Mouse (Mus musculus) limb, embryonic 10.5 days (tissue): ENCODE measurements around the gene Oog3. TPM values are rescaled to one million over a fixed set of nuclear protein-coding genes. Genes with fewer than 3 reads are reported as not detected.

Experiments
- DNase-seq: peaks from one replicate; pipeline ENCODE4 v3.0.0-alpha.2; 2017; ENCODE audit warnings: low spot score
- H3K27ac ChIP-seq: fragments of 300-500 bp; sonication (generic); 2 replicates; pipeline ENCODE4 v1.5.1; 2016; ENCODE audit warnings: mild to moderate bottlenecking
- H3K27me3 ChIP-seq: fragments of 300-500 bp; sonication (generic); 2 replicates; pipeline ENCODE4 v1.6.1; 2016; ENCODE audit warnings: low read depth, mild to moderate bottlenecking; ENCODE audit not compliant: poor library complexity, severe bottlenecking
- H3K36me3 ChIP-seq: fragments of 300-500 bp; sonication (generic); 2 replicates; pipeline ENCODE4 v1.6.1; 2016; ENCODE audit warnings: mild to moderate bottlenecking, moderate library complexity
- H3K4me1 ChIP-seq: fragments of 300-500 bp; sonication (generic); 2 replicates; pipeline ENCODE4 v1.6.1; 2016
- H3K4me3 ChIP-seq: fragments of 300-500 bp; sonication (generic); 2 replicates; pipeline ENCODE4 v1.5.1; 2016; ENCODE audit warnings: mild to moderate bottlenecking, moderate library complexity
- H3K9me3 ChIP-seq: fragments of 300-500 bp; sonication (generic); replicated peaks from 2 replicates; pipeline ENCODE4 v1.6.1; 2016; ENCODE audit warnings: mild to moderate bottlenecking
- WGBS: fragments of 180-500 bp; shearing (Covaris S2); methylation state at CpG from one replicate; pipeline ENCODE4 v1.1.7; 2016; 5-methylcytosine and 5-hydroxymethylcytosine counted together
- polyA plus RNA-seq: library from polyadenylated mRNA; unstranded; fragments of >200 nt; fragmentation: Nextera tagmentation; extraction: Ambion mirVana; gene quantifications from 2 replicates; pipeline ENCODE4 v1.2.1, GENCODE M21; 2016

Gene Oog3
- not detected in 2 replicates for polyA plus RNA-seq

DNA sequence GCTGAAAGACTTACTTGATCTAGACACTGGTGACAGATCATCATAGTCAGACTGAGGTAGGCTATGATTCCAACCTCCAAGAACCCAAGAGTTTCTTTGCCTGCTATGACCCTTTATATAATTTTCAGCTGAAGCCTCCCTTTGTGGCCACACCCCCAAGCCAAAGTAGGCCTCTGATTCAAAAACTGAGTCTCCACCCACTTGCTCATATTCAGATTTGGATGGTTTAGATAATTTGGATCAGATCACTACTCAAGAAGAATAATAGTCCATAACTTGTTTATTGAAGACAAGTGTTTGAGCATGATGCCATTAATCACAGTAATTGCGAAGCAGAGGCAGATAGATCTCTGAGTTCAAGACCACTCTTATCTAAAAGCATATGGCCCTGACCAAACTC is at the start of gene Oog3:
TSS of gene Oog3 (minus strand) at position 101 of the 400 bp plus-strand sequence.
- no peak within 1 kb of the TSS for H3K27ac ChIP-seq
- H3K4me3 ChIP-seq: no peak within 1 kb of the TSS
- H3K36me3 ChIP-seq: no peaks in the 10 kb centered on the region
- no peaks in the 10 kb centered on the region; the same call in 1 of the 2 replicates for H3K9me3 ChIP-seq
- no peaks in the 10 kb centered on the region for H3K4me1 ChIP-seq
- no peaks in the 10 kb centered on the region for H3K27me3 ChIP-seq
- 88% methylated on average over 1 of the region's 1 CpGs for WGBS
- DNase-seq: no peak

DNA sequence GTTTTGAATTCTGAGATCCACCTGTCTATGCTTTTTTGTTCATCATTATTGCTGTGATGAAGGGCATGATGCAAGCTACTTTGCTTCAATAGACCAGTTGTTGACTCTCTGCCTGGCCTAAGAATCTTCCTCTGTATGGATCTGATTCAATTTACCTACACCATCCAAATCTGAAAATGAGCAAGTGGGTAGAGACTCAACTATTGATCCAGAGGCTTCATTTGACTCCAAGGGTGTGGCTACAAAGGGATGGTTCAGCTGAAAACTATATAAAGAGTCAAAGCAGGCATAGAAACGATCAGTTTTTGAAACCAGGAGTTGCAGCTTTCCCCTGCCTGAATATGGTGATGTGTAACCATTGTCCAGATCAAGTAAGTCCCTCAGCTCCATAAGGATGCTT is 28.0 kb upstream of the Oog3 start, which contains the start of gene Oog2:
TSS of gene Oog2 (plus strand) at position 301 of the 400 bp plus-strand sequence.
- Histone ChIP-seq H3K27ac (no peak within 1 kb of the TSS), H3K4me3 (no peak within 1 kb of the TSS), H3K9me3 (peaks cover 4% of the 10 kb centered on the region; the same call in 1 of the 2 replicates), H3K27me3 (no peaks in the 10 kb centered on the region), H3K4me1 (no peaks in the 10 kb centered on the region), H3K36me3 (no peaks in the 10 kb centered on the region)
- DNase-seq: no peak
- WGBS: 49% methylated on average over 1 of the region's 1 CpGs

Other genes starting within 250 kb of the Oog3 start
- gene Pramef25, start 211.6 kb downstream of the Oog3 start, polyA plus RNA-seq: not detected in 2 replicates
- gene Gm13101, start 195.7 kb downstream of the Oog3 start, polyA plus RNA-seq: not detected in 2 replicates
- not detected in 2 replicates for gene Pramef17, start 168.3 kb downstream of the Oog3 start, polyA plus RNA-seq
- not detected in 2 replicates for gene Pramel4, start 103.5 kb downstream of the Oog3 start, polyA plus RNA-seq
- gene Gm13102, start 56.2 kb downstream of the Oog3 start, polyA plus RNA-seq: not detected in 2 replicates
- not detected in 2 replicates for gene Oog2, start 28.1 kb upstream of the Oog3 start, polyA plus RNA-seq
- gene C87977, start 50.7 kb upstream of the Oog3 start, polyA plus RNA-seq: not detected in 2 replicates
- not detected in 2 replicates for gene Pramel5, start 117.8 kb upstream of the Oog3 start, polyA plus RNA-seq
- not detected in 2 replicates for gene Gm13128, start 167.6 kb upstream of the Oog3 start, polyA plus RNA-seq
- gene Gm13119, start 195.3 kb upstream of the Oog3 start, polyA plus RNA-seq: not detected in 2 replicates
- not detected in 2 replicates for gene Pramef20, start 215.3 kb upstream of the Oog3 start, polyA plus RNA-seq
- 0.13 and 0.14 TPM in 2 replicates for gene Pramef12, start 245.8 kb upstream of the Oog3 start, polyA plus RNA-seq